Mouse (Mus musculus) retina, embryonic 14.5 days (tissue): ENCODE data around the gene Rplp2.

Experiments
- DNase-seq: peaks from one replicate; pipeline ENCODE4 v3.0.0-alpha.2; 2015; ENCODE audit warnings: low spot score

Gene Rplp2

GRCm38 (mm10) chr7:141483114-141483653, 36.0 kb downstream of the Rplp2 start:
- DNase-seq = no peak

- no peak for DNase-seq
Measured at GRCm38 (mm10) chr7:141484186-141485120, 37.3 kb downstream of the Rplp2 start.

GRCm38 (mm10) chr7:141485186-141485585, 38.0 kb downstream of the Rplp2 start:
- DNase-seq = no peak

GRCm38 (mm10) chr7:141485606-141486005, 38.4 kb downstream of the Rplp2 start:
- no peak for DNase-seq

GRCm38 (mm10) chr7:141486239-141486638, 39.1 kb downstream of the Rplp2 start:
- no peak for DNase-seq

GRCm38 (mm10) chr7:141487141-141487540, 40.0 kb downstream of the Rplp2 start:
- DNase-seq = no peak

GRCm38 (mm10) chr7:141491151-141491550, 44.0 kb downstream of the Rplp2 start:
- DNase-seq = no peak

- DNase-seq = no peak
Measured at GRCm38 (mm10) chr7:141492738-141493137, 45.6 kb downstream of the Rplp2 start.

GRCm38 (mm10) chr7:141493729-141494128, 46.6 kb downstream of the Rplp2 start:
- DNase-seq = no peak

GRCm38 (mm10) chr7:141495379-141495778, 48.2 kb downstream of the Rplp2 start:
- DNase-seq = no peak

GRCm38 (mm10) chr7:141495940-141496339, 48.8 kb downstream of the Rplp2 start:
- no peak for DNase-seq

- DNase-seq = no peak
Measured at GRCm38 (mm10) chr7:141497600-141497999, 50.4 kb downstream of the Rplp2 start.
